Mouse (Mus musculus) liver, adult 2 months (tissue): ENCODE measurements around the gene Gm9573. TPM values are rescaled to one million over a fixed set of nuclear protein-coding genes. Genes with fewer than 3 reads are reported as not detected.

Experiments
- DNase-seq: peaks from one replicate; pipeline ENCODE4 v3.0.0-alpha.2; 2011; ENCODE audit warnings: low read depth, low spot score; ENCODE audit errors: extremely low read depth
- H3K27ac ChIP-seq: fragments of 200-500 bp; replicated peaks from 2 replicates; pipeline ENCODE4 v1.5.1; 2012; ENCODE audit warnings: low read depth, mild to moderate bottlenecking, control low read depth, inconsistent platforms, low read length; ENCODE audit not compliant: insufficient read depth
- H3K27me3 ChIP-seq: fragments of 200-500 bp; 2 replicates; pipeline ENCODE4 v1.6.1; 2012; ENCODE audit warnings: mild to moderate bottlenecking, moderate library complexity, low read length, inconsistent platforms; ENCODE audit not compliant: control insufficient read depth, insufficient read depth
- H3K36me3 ChIP-seq: fragments of 200-500 bp; 2 replicates; pipeline ENCODE4 v1.6.1; 2012; ENCODE audit warnings: low read length, inconsistent platforms; ENCODE audit not compliant: control insufficient read depth, insufficient read depth
- H3K4me1 ChIP-seq: fragments of 200-500 bp; 2 replicates; pipeline ENCODE4 v1.6.1; 2011; ENCODE audit warnings: low read length; ENCODE audit not compliant: control insufficient read depth, insufficient read depth
- H3K4me3 ChIP-seq: fragments of 200-500 bp; 2 replicates; pipeline ENCODE4 v1.5.1; 2011; ENCODE audit warnings: low read depth, mild to moderate bottlenecking, control low read depth, low read length, moderate library complexity; ENCODE audit not compliant: insufficient read depth
- H3K79me2 ChIP-seq: fragments of 200-500 bp; 2 replicates; pipeline ENCODE4 v1.6.1; 2012; ENCODE audit warnings: inconsistent platforms, mild to moderate bottlenecking, low read length, moderate library complexity; ENCODE audit not compliant: control insufficient read depth, insufficient read depth
- H3K9ac ChIP-seq: fragments of 200-500 bp; 2 replicates; pipeline ENCODE4 v1.6.1; 2012; ENCODE audit warnings: low read depth, mild to moderate bottlenecking, control low read depth, inconsistent platforms, low read length
- CTCF ChIP-seq: fragments of 200-500 bp; IDR thresholded peaks from 2 replicates; pipeline ENCODE4 v1.5.1; 2011; ENCODE audit warnings: low read depth, low read length, control low read depth
- POLR2A ChIP-seq: fragments of 200-500 bp; IDR thresholded peaks from 2 replicates; pipeline ENCODE4 v1.6.1; 2011; ENCODE audit warnings: low read length, control low read depth; ENCODE audit not compliant: insufficient read depth; ENCODE audit errors: extremely low read depth
- WGBS: fragments of 180-500 bp; shearing (Covaris S2); methylation state at CpG from one replicate; pipeline ENCODE4 v1.1.7; 2018; 5-methylcytosine and 5-hydroxymethylcytosine counted together
- polyA plus RNA-seq: library from polyadenylated mRNA; depleted of rRNA; stranded (reverse); fragments of >200 nt; gene quantifications from 2 replicates; pipeline ENCODE4 v1.2.3, GENCODE M21; 2012
- total RNA-seq: library from RNA; depleted of rRNA; stranded (reverse); fragments of >200 nt; gene quantifications from 2 replicates; pipeline ENCODE4 v1.2.3, GENCODE M21; 2014

The Gm9573 gene
- total and polyA plus RNA-seq, 2 experiments, result not detected

- TF ChIP-seq POLR2A (no peak), CTCF (no peak)
- Histone ChIP-seq H3K27me3 (no peaks in the 10 kb centered on the region), H3K36me3 (no peaks in the 10 kb centered on the region), H3K9ac (no peak overlapping the region), H3K79me2 (no peaks in the 10 kb centered on the region), H3K4me1 (no peaks in the 10 kb centered on the region), H3K27ac (no peak overlapping the region), H3K4me3 (no peak overlapping the region)
- WGBS, result 86% methylated on average over 15 of the region's 15 CpGs
- DNase-seq, result no peak
These were observed 34.7 kb downstream of the Gm9573 start for GRCm38 (mm10) chr17:35591731-35592130.

DNA sequence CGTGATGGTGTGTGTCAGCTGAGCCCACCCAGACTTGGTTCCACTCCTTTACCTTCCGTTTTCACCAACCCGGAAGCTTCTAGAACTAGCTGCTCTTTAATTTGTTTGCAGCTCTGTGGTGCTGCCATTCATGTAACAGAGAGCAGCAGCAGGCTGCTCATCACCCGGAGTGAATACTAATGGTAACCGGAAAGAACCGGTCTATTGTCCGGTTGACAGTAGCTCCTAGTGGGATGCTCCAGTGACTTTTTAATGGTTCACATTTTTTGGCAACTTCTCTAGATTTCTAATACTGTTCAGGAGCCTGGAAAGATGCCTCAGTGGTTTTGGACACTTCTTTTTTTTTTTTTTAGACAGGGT is 35.2 kb downstream of the Gm9573 start:
- DNase-seq, result no peak
- 89% methylated on average over 7 of the region's 7 CpGs for WGBS

GRCm38 (mm10) chr17:35590410-35591218 is 35.8 kb downstream of the Gm9573 start:
- no peak overlapping the region for H3K4me3 ChIP-seq
- TF ChIP-seq CTCF, result peak; percentile 83
- TF ChIP-seq POLR2A, result no peak
- 47% methylated on average over 21 of the region's 21 CpGs for WGBS
- no peak overlapping the region for H3K27ac ChIP-seq
- no peaks in the 10 kb centered on the region for H3K79me2 ChIP-seq
- no peaks in the 10 kb centered on the region for H3K36me3 ChIP-seq
- H3K9ac ChIP-seq, result no peak overlapping the region
- no peaks in the 10 kb centered on the region for H3K4me1 ChIP-seq
- H3K27me3 ChIP-seq, result no peaks in the 10 kb centered on the region
- peak; percentile 35 for DNase-seq

More for the DNA sequence above, 35.2 kb downstream of the Gm9573 start:
- Histone ChIP-seq H3K4me1 (no peaks in the 10 kb centered on the region), H3K36me3 (no peaks in the 10 kb centered on the region), H3K27me3 (no peaks in the 10 kb centered on the region), H3K4me3 (no peak overlapping the region), H3K27ac (no peak overlapping the region), H3K79me2 (no peaks in the 10 kb centered on the region), H3K9ac (no peak overlapping the region)
- TF ChIP-seq CTCF (no peak), POLR2A (no peak)

DNA sequence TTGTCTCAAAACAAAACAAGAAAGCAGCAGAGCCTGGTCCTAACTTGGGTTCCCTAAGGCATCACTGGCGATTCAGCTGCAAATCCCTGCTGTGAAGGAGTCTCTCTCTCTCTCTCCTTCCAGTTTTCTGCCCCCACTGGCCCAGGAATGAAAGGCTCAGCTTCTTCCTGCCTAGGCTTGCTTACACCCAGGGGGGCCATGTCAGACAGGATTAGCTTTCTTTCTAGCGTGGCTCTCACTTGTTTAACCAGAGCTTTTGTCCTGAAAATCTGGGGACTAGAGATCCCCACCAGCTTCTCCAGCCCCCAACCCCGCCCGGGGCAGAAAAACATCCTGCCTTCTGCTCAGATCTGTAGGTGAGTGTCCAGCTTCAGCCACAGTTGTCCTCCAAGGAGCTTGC is 38.0 kb downstream of the Gm9573 start:
- no peaks in the 10 kb centered on the region; the same call in 1 of the 2 replicates for H3K4me1 ChIP-seq
- no peak for DNase-seq
- no peak for TF ChIP-seq POLR2A
- no peak for TF ChIP-seq CTCF
- no peaks in the 10 kb centered on the region for H3K36me3 ChIP-seq
- no peaks in the 10 kb centered on the region for H3K27me3 ChIP-seq
- H3K4me3 ChIP-seq, result no peak overlapping the region
- WGBS, result 57% methylated on average over 4 of the region's 4 CpGs
- no peak overlapping the region for H3K27ac ChIP-seq
- H3K9ac ChIP-seq, result no peak overlapping the region
- no peaks in the 10 kb centered on the region for H3K79me2 ChIP-seq

DNA sequence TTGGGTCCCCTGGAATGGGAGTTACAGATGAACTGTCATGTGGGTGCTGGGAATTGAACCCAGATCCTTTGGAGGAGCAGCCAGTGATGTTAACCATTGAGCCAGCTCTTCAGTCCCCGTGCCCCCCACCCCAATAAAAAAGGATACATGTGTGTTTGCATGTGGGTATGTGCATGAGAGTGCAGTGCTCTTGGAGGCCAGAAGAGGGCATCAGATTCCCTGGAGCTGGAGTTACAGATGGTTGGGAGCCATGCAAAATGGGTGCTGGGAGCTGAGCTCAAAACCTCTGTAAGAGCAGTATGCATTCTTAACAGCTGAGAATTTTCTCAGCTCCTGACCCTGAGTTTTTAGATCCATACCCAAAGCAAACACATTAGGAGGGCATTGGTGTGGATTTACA is 39.1 kb downstream of the Gm9573 start:
- DNase-seq, result no peak
- 75% methylated on average over 1 of the region's 1 CpGs for WGBS
- Histone ChIP-seq H3K79me2 (no peaks in the 10 kb centered on the region), H3K36me3 (no peaks in the 10 kb centered on the region), H3K4me3 (no peak overlapping the region), H3K27me3 (no peaks in the 10 kb centered on the region), H3K4me1 (no peaks in the 10 kb centered on the region; the same call in 1 of the 2 replicates), H3K9ac (no peak overlapping the region), H3K27ac (no peak overlapping the region)
- TF ChIP-seq POLR2A (no peak), CTCF (no peak)

GRCm38 (mm10) chr17:35584330-35584937 is 42.0 kb downstream of the Gm9573 start:
- Histone ChIP-seq H3K79me2 (no peaks in the 10 kb centered on the region), H3K27ac (no peak overlapping the region), H3K4me1 (no peaks in the 10 kb centered on the region; the same call in 1 of the 2 replicates), H3K27me3 (no peaks in the 10 kb centered on the region), H3K4me3 (no peak overlapping the region), H3K36me3 (no peaks in the 10 kb centered on the region), H3K9ac (no peak overlapping the region)
- DNase-seq, result peak; percentile 45
- TF ChIP-seq CTCF (peak; percentile 89), POLR2A (no peak)
- 11% methylated on average over 16 of the region's 16 CpGs for WGBS
